Mouse (Mus musculus): ENCODE measurements around the gene Prrx1. TPM values are rescaled to one million over a fixed set of nuclear protein-coding genes. Genes with fewer than 3 reads are reported as not detected.

The Prrx1 gene
- total RNA-seq, 1 experiment from 2014 or later = 0.12 TPM

DNA sequence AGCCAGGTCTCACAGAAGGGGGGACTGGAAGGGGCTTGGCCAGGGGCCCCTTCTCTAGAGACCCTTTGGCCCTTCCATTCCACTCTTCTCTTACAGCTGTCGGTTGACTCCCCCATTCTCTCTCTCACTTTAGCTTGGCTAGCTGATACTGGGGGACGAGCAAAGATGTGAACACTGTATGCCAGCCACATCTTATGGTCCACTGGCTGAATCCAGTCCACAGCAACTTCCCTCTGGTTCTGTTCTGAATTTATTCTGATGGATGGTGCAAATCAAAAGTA lies 32.7 kb downstream of the Prrx1 start:
- no peak for ATAC-seq (ENCODE audit: extremely low read depth, insufficient number of reproducible peaks, low FRiP score, poor library complexity, severe bottlenecking)

DNA sequence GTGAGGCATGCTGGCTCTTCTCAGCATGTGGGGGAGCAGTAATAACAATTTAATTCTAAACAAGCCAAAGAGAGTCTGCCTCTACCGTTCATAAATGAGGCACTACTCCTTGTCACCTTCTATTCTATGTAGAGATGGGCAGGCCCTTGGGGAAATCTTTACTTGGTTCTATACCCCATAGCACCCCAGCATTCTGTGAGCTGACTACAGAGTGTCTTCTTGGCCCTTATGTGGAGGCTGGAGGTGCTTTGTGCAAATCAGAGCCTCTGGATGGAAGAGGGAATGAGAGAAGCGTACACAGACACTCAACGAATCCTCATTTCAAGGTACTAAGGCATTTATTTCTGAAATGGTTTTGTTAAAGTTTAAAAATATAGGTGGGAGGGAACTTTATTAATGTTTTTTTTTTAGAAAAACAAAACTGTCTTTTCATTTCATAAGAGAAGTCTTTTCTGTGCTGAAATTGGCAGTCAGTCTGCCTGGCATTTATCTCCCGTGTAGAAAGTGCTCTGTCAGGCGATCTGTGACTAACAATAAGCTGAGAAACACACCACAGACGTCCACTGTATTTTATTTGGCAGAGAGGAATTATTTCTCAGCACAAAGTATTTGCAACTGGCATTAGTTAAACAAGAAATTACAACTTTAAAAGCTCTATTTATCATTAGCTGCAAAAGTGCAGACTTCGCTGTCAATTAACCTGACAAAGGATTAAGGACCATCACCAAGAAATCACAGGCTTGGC lies 33.2 kb downstream of the Prrx1 start:
- no peak for ATAC-seq (ENCODE audit: extremely low read depth, insufficient number of reproducible peaks, low FRiP score, poor library complexity, severe bottlenecking)

DNA sequence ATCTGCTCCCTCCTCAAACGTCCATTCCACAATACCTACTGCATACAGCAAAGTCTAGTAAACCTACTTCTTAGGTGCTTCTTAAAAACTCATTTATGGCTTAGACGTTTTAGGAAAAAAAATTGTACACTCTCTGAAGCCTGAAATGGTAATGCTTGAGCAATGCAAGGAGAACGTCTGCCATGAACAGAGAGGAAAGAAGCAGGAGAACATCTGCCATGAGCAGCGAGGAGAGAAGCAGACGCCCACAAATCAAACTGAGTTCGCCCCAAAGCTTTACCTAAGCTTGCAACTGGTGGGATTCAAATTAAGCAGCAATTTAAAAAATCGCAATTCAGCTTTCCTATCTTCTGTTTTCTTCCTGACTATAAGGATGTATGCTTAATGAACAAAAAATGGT lies 36.4 kb downstream of the Prrx1 start:
- ATAC-seq (ENCODE audit: extremely low read depth, insufficient number of reproducible peaks, low FRiP score, poor library complexity, severe bottlenecking) = no peak

DNA sequence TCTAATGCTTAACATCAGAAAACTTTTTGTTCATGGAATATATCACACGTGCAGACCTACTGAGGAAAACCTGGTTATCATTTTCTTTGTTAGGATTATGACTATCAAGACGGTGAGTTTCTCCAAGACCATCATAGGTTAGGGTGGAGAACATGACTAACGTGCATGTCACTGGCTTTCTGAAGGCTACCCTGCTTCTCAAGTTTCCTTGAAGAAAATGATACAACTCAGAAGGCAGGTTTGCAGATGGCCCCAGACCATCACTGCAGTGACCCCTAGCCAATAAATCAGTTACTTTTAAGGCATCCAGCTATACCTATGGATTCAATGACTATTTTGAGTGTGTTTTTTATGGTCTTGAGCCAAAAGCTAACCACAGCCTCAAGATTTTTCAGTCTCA lies 38.6 kb downstream of the Prrx1 start:
- no peak for ATAC-seq (ENCODE audit: extremely low read depth, insufficient number of reproducible peaks, low FRiP score, poor library complexity, severe bottlenecking)

DNA sequence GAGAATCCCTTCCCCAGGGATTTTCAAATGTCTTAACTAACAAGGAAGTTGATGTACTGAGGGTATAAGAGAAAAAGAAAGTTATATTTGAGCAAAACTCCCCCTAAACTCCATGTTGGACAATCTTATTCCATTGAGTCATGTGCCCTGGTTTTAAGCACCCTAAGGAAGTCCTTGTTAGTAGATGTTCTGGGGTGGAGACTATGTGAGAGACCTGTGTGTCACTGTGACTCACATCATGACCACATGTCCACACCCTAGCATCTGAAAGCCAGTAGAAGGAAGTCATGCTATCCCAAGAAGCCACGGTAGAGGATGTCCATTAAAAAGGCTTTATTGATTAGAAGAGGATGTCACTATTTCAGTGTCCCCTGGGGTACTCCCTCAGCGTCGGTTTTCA lies 40.4 kb downstream of the Prrx1 start:
- ATAC-seq (ENCODE audit: extremely low read depth, insufficient number of reproducible peaks, low FRiP score, poor library complexity, severe bottlenecking) = no peak

DNA sequence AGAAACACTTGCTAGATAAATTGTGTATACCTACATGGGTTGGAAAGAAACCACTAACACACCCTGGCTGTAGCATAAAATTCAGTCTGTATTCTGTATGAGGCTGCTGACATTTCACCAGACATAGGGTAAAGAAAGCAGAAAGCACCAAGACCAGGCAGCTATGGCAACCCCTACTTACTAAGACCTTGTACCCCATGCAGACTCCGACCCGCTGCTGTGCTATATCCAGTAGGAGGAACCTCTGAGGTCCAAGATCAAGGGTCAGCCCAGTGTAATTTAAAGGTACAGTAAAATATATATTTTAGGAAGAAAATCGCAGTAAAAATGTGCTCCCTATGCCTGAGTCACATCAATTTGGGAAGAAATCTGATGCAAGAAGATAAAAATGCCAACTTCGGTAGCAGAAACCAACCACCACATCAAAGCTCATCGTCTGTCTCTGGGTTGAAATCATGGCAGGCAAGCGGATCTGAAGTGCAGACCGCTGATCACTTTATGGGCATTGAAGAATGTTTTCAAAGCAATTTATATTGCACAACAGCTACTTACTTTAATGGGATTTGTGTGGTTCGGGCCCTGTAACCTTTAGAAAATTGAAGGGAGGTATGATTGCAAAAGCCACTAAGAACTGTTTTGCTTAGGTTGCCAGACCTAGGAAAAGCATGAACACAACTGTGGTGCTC lies 46.5 kb downstream of the Prrx1 start:
- ATAC-seq (ENCODE audit: extremely low read depth, insufficient number of reproducible peaks, low FRiP score, poor library complexity, severe bottlenecking) = no peak

DNA sequence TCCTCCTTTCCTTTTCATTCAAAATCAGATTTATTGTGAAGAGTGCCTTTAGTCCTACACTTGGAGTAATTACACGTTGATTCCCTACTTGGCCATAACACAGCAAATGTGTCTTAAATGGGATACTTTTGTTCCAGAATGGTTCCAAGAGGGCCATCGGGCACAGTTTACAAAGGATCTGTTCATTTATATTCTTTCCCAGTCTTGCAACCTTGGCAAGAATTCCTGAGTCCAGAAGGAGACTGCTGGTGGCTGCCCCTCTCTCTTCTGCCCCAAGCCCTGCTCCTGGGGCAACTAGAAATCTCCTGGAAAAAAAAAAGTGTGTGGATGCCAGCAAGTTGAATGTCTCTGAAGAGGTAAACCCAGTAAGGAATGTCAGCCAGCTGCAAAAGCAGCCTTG lies 56.2 kb downstream of the Prrx1 start:
- no peak for ATAC-seq (ENCODE audit: extremely low read depth, insufficient number of reproducible peaks, low FRiP score, poor library complexity, severe bottlenecking)

DNA sequence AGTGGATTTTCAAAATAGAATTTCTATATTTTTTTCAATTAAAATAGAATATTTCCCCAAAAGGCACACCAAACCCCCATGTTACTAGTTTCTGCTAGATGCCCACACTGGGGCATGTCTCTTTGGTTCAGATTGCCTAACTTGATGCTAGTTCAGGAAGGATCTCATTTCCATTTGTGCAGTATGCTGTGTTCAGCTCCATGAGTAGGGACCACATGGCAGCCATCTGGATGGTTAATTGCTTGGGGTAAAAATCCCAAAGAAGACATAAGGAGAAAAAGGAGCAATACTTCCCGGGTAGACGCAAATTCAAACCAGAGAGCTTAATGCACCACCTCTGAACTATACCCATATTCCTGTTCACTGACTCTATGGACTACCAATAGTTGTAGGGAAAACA lies 57.6 kb downstream of the Prrx1 start:
- no peak for ATAC-seq (ENCODE audit: extremely low read depth, insufficient number of reproducible peaks, low FRiP score, poor library complexity, severe bottlenecking)

DNA sequence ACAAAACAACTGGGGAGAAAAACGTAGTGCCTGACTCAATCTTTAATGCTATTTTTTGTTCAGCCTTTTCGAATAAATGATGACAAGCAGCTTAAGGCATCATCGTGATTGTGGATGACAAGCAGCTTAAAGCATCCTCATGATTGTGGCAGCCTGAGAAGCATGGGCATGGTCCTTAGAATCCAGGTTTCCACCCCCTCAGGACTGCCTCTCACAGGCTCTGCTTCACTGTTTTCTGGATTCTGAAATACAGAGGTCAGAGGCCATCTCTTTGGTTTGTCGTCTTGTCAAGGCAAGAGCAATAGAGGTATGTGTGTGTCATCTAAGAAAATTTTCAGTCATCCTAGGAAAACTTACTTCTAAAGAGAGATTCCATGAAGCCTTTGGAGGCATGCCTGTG lies 60.7 kb downstream of the Prrx1 start:
- no peak for ATAC-seq (ENCODE audit: extremely low read depth, insufficient number of reproducible peaks, low FRiP score, poor library complexity, severe bottlenecking)

DNA sequence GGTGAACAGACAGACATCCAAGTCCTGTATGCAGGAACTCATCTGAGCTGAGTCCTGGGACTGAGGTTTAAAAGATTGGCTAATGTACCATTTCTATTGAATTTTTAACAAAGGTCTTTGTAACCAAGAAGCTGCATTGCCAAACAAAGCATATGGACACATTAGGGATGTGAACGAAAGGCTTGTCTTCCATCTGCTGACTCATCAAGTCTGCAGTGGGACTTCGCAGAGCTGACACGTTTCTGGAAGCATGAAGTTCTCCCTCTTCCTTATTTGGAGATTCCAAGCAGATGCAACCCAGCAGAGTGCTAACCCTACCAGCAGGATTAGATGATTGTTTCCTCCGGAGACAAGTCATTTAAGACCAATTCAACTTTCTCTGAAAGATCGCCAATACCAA lies 61.2 kb downstream of the Prrx1 start:
- no peak for ATAC-seq (ENCODE audit: extremely low read depth, insufficient number of reproducible peaks, low FRiP score, poor library complexity, severe bottlenecking)

DNA sequence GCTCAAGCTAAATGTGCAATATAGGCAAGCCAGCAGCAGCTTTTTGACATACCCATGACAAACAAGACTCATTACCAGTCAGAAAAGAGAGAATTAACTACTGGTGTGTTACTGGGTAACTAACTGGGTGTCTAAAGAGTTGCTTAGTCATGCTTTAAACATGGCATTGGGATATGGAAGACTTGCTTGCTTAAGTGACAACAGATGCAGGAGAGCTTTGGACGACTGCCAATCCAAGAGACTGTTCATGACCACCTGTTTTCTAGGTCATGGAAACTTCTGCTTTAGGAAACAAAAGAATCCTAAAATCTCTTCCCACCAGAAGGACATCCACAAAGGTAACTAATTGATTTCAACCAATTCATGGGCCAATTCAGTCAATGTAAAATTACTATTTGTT lies 61.7 kb downstream of the Prrx1 start:
- no peak for ATAC-seq (ENCODE audit: extremely low read depth, insufficient number of reproducible peaks, low FRiP score, poor library complexity, severe bottlenecking)

DNA sequence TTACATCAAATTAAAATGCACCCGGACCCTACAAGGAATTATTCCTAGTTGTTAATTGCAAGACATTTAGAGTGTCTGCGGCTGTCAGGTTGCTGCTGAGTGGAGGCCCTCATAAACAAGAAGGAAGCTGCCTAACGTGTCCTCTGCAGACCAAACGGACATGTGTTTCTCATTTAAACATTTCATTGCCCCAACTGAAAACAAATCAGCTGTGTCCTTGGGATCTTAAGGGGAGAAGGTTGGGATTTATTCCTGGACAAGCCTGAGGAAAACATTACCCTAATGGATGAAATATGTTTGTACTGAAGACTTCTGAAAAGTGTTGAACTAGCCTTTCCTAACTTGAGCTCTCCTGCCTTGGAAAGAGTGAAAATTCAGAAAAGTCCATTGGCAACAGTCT lies 74.6 kb downstream of the Prrx1 start:
- ATAC-seq (ENCODE audit: extremely low read depth, insufficient number of reproducible peaks, low FRiP score, poor library complexity, severe bottlenecking) = no peak

DNA sequence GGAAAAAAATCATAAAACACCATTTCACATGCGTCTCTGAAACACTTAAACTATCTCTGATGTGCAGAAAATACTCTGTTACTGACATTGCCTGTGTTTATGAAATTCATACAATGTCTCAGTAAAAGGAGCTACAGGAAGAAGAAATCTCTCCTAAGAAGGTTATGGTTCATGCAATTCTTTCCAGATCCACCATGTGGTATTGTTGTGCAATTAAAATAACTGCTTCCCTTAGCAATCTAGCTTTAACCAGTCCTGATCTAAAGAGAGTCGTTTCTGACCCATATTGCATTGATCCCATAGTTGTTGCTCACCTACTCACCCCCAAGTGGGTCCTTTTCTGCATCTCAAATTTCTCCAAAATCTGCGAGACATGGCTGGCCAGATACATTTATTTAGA lies 82.3 kb downstream of the Prrx1 start:
- no peak for ATAC-seq (ENCODE audit: extremely low read depth, insufficient number of reproducible peaks, low FRiP score, poor library complexity, severe bottlenecking)

DNA sequence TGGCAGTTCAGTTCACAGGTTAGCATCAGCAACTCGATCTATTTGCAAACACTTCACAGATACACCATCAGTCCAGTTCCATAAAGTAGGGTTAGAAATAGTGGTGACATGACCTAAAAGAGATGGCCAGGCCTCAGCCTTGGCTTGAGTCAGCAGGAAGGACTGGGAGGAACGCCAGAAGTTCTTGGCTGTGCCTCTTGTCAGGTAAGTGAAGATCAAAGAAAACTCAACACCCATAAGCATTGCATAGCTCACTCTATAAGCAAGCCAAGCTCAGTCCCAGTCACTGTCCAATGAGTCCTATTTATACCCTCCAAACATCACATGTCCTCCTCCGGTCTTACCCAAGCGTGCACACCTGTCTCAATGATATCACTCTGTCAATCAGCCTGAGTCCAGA lies 87.2 kb downstream of the Prrx1 start:
- no peak for ATAC-seq (ENCODE audit: extremely low read depth, insufficient number of reproducible peaks, low FRiP score, poor library complexity, severe bottlenecking)

DNA sequence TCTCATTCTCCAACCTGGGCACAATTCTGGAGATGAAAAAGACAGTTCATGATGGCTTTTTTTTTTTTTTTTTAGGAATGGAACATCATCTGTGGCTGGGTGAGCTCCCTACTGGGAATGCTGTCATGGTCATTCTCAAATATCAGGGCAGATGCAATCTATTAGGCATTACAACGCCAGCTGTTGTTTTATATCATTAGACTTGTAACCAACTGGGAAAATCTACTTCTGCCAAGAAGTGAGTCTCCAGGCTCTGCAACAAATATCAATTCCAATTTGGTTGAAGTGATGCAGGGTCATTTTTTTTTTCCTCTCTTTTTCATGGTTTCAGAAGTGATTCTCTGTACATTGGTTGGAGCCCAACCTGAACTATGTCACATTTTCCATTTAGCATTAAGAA lies 91.7 kb downstream of the Prrx1 start:
- no peak for ATAC-seq (ENCODE audit: extremely low read depth, insufficient number of reproducible peaks, low FRiP score, poor library complexity, severe bottlenecking)

DNA sequence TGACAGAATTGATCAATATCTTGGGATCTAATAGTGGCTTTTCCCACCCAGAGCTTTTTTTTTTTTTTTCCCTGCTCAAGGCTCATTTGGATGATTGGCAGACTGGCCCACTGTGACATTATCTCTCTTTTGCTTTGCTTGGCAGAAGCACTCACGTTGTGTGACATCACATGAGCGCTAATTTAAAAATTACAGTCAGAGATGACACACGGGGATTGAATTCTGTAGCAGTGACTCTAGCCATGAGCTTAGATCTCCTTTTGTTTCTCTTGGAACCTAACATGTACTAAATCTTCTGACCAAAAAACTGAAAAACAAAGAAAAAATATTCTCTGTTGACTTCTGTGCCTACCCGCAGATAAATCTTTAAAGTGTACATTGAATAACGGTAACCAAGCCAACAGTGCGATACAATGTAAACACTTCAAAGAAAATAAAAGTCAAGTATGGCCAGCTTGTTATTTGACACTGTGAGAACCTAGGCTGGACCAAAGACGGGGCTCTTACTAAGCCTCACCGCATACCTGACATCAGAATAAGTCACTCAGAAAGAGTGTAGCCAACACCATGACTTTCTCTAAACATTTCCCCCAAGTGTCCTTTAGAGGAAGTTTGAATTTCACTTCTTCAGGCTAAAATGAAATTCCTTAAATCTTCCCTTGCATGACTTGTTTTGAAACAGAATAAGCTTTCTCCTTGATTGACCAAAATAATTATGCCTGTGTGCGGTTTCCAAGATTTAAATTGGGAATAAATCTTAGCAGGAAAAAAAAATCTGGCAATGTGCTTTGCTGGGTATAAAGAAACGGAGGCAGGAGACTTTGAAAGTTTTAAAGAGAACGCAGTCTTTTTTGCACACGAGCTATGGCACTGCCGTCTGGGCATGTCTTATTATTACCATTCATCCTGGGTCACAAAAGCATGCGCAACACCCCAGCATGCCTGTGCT lies 104.3 kb downstream of the Prrx1 start:
- no peak for ATAC-seq (ENCODE audit: extremely low read depth, insufficient number of reproducible peaks, low FRiP score, poor library complexity, severe bottlenecking)

DNA sequence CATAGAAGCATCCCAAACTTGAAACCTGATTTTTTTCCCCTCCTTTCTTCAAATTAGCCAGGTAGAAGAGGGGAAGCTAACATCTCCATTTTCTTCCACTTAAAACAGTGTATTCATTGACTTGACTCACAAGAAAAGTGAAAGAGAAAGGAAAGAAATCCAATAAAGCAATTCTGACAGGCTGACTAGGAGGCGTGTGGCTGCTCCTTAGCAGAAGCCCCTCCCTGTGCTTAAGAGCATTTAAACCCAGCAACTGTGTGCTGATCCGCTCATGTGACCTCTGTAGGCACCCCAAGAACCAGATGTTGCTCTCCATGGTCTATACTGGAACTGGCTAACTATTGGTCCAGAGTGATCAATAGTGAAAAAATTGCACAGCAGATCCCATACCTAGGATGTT lies 114.7 kb downstream of the Prrx1 start:
- no peak for ATAC-seq (ENCODE audit: extremely low read depth, insufficient number of reproducible peaks, low FRiP score, poor library complexity, severe bottlenecking)

DNA sequence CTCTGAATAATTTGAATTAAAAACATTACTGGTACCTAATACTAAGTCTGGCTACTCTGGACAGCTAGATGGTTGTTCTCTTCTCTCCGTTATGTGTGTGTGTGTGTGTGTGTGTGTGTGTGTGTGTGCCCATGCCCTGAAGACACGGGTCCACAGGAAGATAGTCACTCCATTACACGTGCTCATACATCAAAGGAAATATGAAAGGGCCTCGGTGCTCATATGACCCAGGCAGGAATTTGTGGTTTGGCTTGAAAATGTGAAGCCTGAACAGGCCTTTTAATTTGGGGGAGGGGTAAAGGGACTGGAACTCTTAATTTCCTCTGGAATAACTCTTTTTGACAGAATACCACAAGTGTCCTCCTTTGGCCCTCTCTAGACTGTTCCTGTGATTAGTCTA lies 115.5 kb downstream of the Prrx1 start:
- no peak for ATAC-seq (ENCODE audit: extremely low read depth, insufficient number of reproducible peaks, low FRiP score, poor library complexity, severe bottlenecking)

Data from neutrophil, adult 5-6 weeks (primary cell).